Mouse (Mus musculus) kidney, adult 2 months (tissue): ENCODE data around the gene Olfr135. TPM values are rescaled to one million over a fixed set of nuclear protein-coding genes. Genes with fewer than 3 reads are reported as not detected.

Experiments
- DNase-seq: peaks from one replicate; pipeline ENCODE4 v3.0.0; 2021
- H3K27ac ChIP-seq: fragments of 200-500 bp; 2 replicates; pipeline ENCODE4 v1.5.1; 2012; ENCODE audit warnings: low read depth, low read length, control low read depth, inconsistent platforms; ENCODE audit not compliant: insufficient read depth
- H3K27me3 ChIP-seq: fragments of 200-500 bp; replicated peaks from 2 replicates; pipeline ENCODE4 v1.6.1; 2012; ENCODE audit warnings: mild to moderate bottlenecking, moderate library complexity, low read length, inconsistent platforms; ENCODE audit not compliant: control insufficient read depth, insufficient read depth
- H3K36me3 ChIP-seq: fragments of 200-500 bp; 2 replicates; pipeline ENCODE4 v1.6.1; 2012; ENCODE audit warnings: mild to moderate bottlenecking, moderate library complexity, low read length, inconsistent platforms; ENCODE audit not compliant: control insufficient read depth, insufficient read depth
- H3K4me1 ChIP-seq: fragments of 200-500 bp; 2 replicates; pipeline ENCODE4 v1.6.1; 2011; ENCODE audit warnings: low read length; ENCODE audit not compliant: control insufficient read depth, insufficient read depth
- H3K4me3 ChIP-seq: fragments of 200-500 bp; 2 replicates; pipeline ENCODE4 v1.5.1; 2011; ENCODE audit warnings: mild to moderate bottlenecking, low read depth, low read length, control low read depth; ENCODE audit not compliant: insufficient read depth
- CTCF ChIP-seq: fragments of 200-500 bp; conservative IDR thresholded peaks from 2 replicates; pipeline ENCODE4 v1.5.1; 2011; ENCODE audit warnings: low read depth, mild to moderate bottlenecking, control low read depth, low read length, moderate library complexity, mixed read lengths; ENCODE audit not compliant: insufficient read depth, insufficient read length
- POLR2A ChIP-seq: fragments of 200-500 bp; IDR thresholded peaks from one replicate; pipeline ENCODE4 v1.6.1; 2011; ENCODE audit warnings: low read depth, low read length, control low read depth
- WGBS: fragments of 180-500 bp; shearing (Covaris S2); methylation state at CpG from one replicate; pipeline ENCODE4 v1.1.7; 2018; 5-methylcytosine and 5-hydroxymethylcytosine counted together
- polyA plus RNA-seq: library from polyadenylated mRNA; depleted of rRNA; stranded (reverse); fragments of >200 nt; gene quantifications from 2 replicates; pipeline ENCODE4 v1.2.3, GENCODE M21; 2012; rRNA removed

The Olfr135 gene
- not detected in 2 replicates for polyA plus RNA-seq

GRCm38 (mm10) chr17:38204035-38204434 is at the start of gene Olfr135:
Gene Olfr135 (plus strand): TSS chr17:38204335.
- DNase-seq, result no peak
- Histone ChIP-seq H3K27me3 (no peaks in the 10 kb centered on the region), H3K4me3 (no peak within 1 kb of the TSS), H3K27ac (no peak within 1 kb of the TSS), H3K4me1 (no peaks in the 10 kb centered on the region), H3K36me3 (no peaks in the 10 kb centered on the region)
- 96% methylated on average over 1 of the region's 1 CpGs for WGBS
- TF ChIP-seq POLR2A (no peak), CTCF (no peak)

- H3K4me3 ChIP-seq, result no peak within 1 kb of the TSS
- H3K27me3 ChIP-seq, result no peaks in the 10 kb centered on the region
- TF ChIP-seq CTCF, result no peak
- TF ChIP-seq POLR2A, result no peak
- H3K27ac ChIP-seq, result no peak within 1 kb of the TSS
- H3K4me1 ChIP-seq, result no peaks in the 10 kb centered on the region
- 61% methylated on average over 3 of the region's 3 CpGs for WGBS
- no peaks in the 10 kb centered on the region for H3K36me3 ChIP-seq
- no peak for DNase-seq
Observed at GRCm38 (mm10) chr17:38171088-38171487, 33.0 kb upstream of the Olfr135 start, which contains the start of gene Olfr134. Gene Olfr134 (plus strand): TSS chr17:38171388.

Other genes with a start within 250 kb of the Olfr135 start
- not detected in 2 replicates for gene Olfr129, start 144.3 kb upstream of the Olfr135 start, polyA plus RNA-seq
- gene Olfr130, start 140.4 kb upstream of the Olfr135 start, polyA plus RNA-seq, result not detected in 2 replicates
- not detected in 2 replicates for gene Olfr131, start 115.6 kb upstream of the Olfr135 start, polyA plus RNA-seq
- not detected in 2 replicates for gene Olfr132, start 69.8 kb upstream of the Olfr135 start, polyA plus RNA-seq
- not detected in 2 replicates for gene Olfr133, start 59.1 kb upstream of the Olfr135 start, polyA plus RNA-seq
- not detected in 2 replicates for gene Olfr134, start 32.9 kb upstream of the Olfr135 start, polyA plus RNA-seq
- not detected in 2 replicates for gene Olfr138, start 56.7 kb downstream of the Olfr135 start, polyA plus RNA-seq
- not detected in 2 replicates for gene Olfr137, start 103.2 kb downstream of the Olfr135 start, polyA plus RNA-seq
- gene Olfr136, start 125.5 kb downstream of the Olfr135 start, polyA plus RNA-seq, result not detected in 2 replicates
- not detected in 2 replicates for gene Esp36, start 215.8 kb downstream of the Olfr135 start, polyA plus RNA-seq